In genomic region chr11:70763936-70764808, GRCm38 (mm10) we compare ENCODE assay signal across 8 mouse cellular contexts. TPM values are rescaled to one million over a fixed set of nuclear protein-coding genes. Genes with fewer than 3 reads are reported as not detected.
A peak's percentile ranks its signal among the peaks of the same experiment; 100 is the strongest.
DNase-seq lines count a peak whose midpoint lies in the region; ATAC-seq and TF ChIP-seq lines count a peak whose summit lies in the region.

Zfp3 (plus strand) TSS chr11:70764209.

- peak within 1 kb of the TSS; percentile 90 for H3K27ac ChIP-seq in heart, embryonic 11.5 days (ENCODE audit: low read depth, low read length)
- H3K27ac ChIP-seq in kidney, embryonic 16.5 days (ENCODE audit: low read length), result peak within 1 kb of the TSS; percentile 93
- peak within 1 kb of the TSS; percentile 66 for H3K27ac ChIP-seq in liver, adult 2 months (replicated peaks; ENCODE audit: insufficient read depth, low read depth, low read length)

- H3K36me3 ChIP-seq in heart, embryonic 11.5 days (ENCODE audit: control insufficient read depth, insufficient read depth, low read length), result 0 out of 2 replicates have a peak, but pooled peaks cover 3% of the 10 kb centered on the region
- H3K36me3 ChIP-seq in kidney, embryonic 16.5 days (ENCODE audit: insufficient read depth, low read length), result peaks cover 4% of the 10 kb centered on the region; the same call in 1 of the 2 replicates
- no peaks in the 10 kb centered on the region for H3K36me3 ChIP-seq in liver, adult 2 months (ENCODE audit: control insufficient read depth, insufficient read depth, low read length)
- H3K36me3 ChIP-seq in myocyte (ENCODE audit: control insufficient read depth, insufficient read depth), result no peaks in the 10 kb centered on the region

- TF ChIP-seq CTCF in liver, adult 2 months (IDR thresholded peaks at IDR 0.05; ENCODE audit: low read depth, low read length), result no peak

- 0 out of 2 replicates have a peak, but pooled peaks cover 6% of the 10 kb centered on the region for H3K4me1 ChIP-seq in heart, embryonic 11.5 days (ENCODE audit: control insufficient read depth, insufficient read depth, low read length)
- peaks cover 8% of the 10 kb centered on the region for H3K4me1 ChIP-seq in kidney, embryonic 16.5 days (ENCODE audit: insufficient read depth, low read length)
- H3K4me1 ChIP-seq in liver, adult 2 months (ENCODE audit: control insufficient read depth, insufficient read depth, low read length), result peaks cover 10% of the 10 kb centered on the region; the same call in 1 of the 2 replicates

- H3K4me3 ChIP-seq in heart, embryonic 11.5 days (ENCODE audit: low read depth, low read length), result peak within 1 kb of the TSS; percentile 79
- H3K4me3 ChIP-seq in kidney, embryonic 16.5 days (ENCODE audit: low read length), result peak within 1 kb of the TSS; percentile 74
- peak within 1 kb of the TSS; percentile 91 for H3K4me3 ChIP-seq in liver, adult 2 months (ENCODE audit: insufficient read depth, low read depth, low read length)
- H3K4me3 ChIP-seq in myocyte, result peak within 1 kb of the TSS; percentile 48

- peak; percentile 83 to 86 for DNase-seq in B cell, adult 2 months
- peak; percentile 94 for DNase-seq in brain, adult 2 months (ENCODE audit: low read depth, low spot score)
- DNase-seq in liver, adult 2 months (ENCODE audit: extremely low read depth, low read depth, low spot score), result peak; percentile 65
- peak; percentile 73 to 86 for DNase-seq in spleen, postnatal 4 days (ENCODE audit: low spot score in 2 of 2)

- H3K27me3 ChIP-seq in heart, embryonic 11.5 days (ENCODE audit: control insufficient read depth, insufficient read depth, low read length), result no peaks in the 10 kb centered on the region
- H3K27me3 ChIP-seq in kidney, embryonic 16.5 days (ENCODE audit: insufficient read depth, low read length), result no peaks in the 10 kb centered on the region
- H3K27me3 ChIP-seq in liver, adult 2 months (ENCODE audit: control insufficient read depth, insufficient read depth, low read length), result no peaks in the 10 kb centered on the region
- H3K27me3 ChIP-seq in myocyte (ENCODE audit: control insufficient read depth, insufficient read depth, insufficient read length), result no peaks in the 10 kb centered on the region

- peak within 1 kb of the TSS; percentile 92 for H3K9ac ChIP-seq in heart, embryonic 11.5 days (ENCODE audit: low read depth, low read length)
- peak within 1 kb of the TSS; percentile 85 for H3K9ac ChIP-seq in kidney, embryonic 16.5 days (replicated peaks; ENCODE audit: low read length)
- H3K9ac ChIP-seq in liver, adult 2 months (ENCODE audit: low read depth, low read length), result peak within 1 kb of the TSS; percentile 92

- H3ac ChIP-seq in myocyte (ENCODE audit: control insufficient read depth, insufficient read length), result peak within 1 kb of the TSS; percentile 12

- 0 out of 2 replicates have a peak, but pooled peaks have one; percentile 7 for TF ChIP-seq POLR2A in liver, adult 2 months (IDR thresholded peaks at IDR 0.05; ENCODE audit: extremely low read depth, insufficient read depth, low read length)
- peak; percentile 78 for TF ChIP-seq POLR2A in myocyte (IDR thresholded peaks at IDR 0.05; ENCODE audit: insufficient read length, low read depth)

- H3K79me2 ChIP-seq in liver, adult 2 months (ENCODE audit: control insufficient read depth, insufficient read depth, low read length), result 0 out of 2 replicates have a peak, but pooled peaks cover 3% of the 10 kb centered on the region
- no peaks in the 10 kb centered on the region for H3K79me2 ChIP-seq in myocyte (ENCODE audit: control insufficient read depth, insufficient read depth)

- WGBS in heart, embryonic 11.5 days (ENCODE audit: insufficient replicate concordance), result 1% methylated on average over 77 of the region's 78 CpGs
- under 1% methylated on average over 78 of the region's 78 CpGs for WGBS in kidney, embryonic 16.5 days
- WGBS in liver, adult 2 months, result under 1% methylated on average over 75 of the region's 78 CpGs

- ATAC-seq in erythroblast, adult 5-6 weeks (replicated peaks; ENCODE audit: low FRiP score, poor library complexity, severe bottlenecking), result peak; percentile 81
- peak; percentile 78 for ATAC-seq in heart, embryonic 11.5 days (replicated peaks; ENCODE audit: insufficient number of reproducible peaks, low FRiP score, low TSS enrichment)
- peak; percentile 89 for ATAC-seq in kidney, embryonic 16.5 days (ENCODE audit: low FRiP score, low TSS enrichment)

- H3K4me2 ChIP-seq in heart, embryonic 11.5 days, result peak within 1 kb of the TSS; percentile 80
- H3K4me2 ChIP-seq in kidney, embryonic 16.5 days (replicated peaks; ENCODE audit: low read depth, low read length), result peak within 1 kb of the TSS; percentile 76
- peak within 1 kb of the TSS; percentile 97 for H3K4me2 ChIP-seq in myocyte (ENCODE audit: low read depth)

- no peaks in the 10 kb centered on the region for H3K9me3 ChIP-seq in heart, embryonic 11.5 days (replicated peaks; ENCODE audit: control insufficient read depth, low read length)
- no peaks in the 10 kb centered on the region for H3K9me3 ChIP-seq in kidney, embryonic 16.5 days (ENCODE audit: low read length)

TF ChIP-seq in myocyte, 11 proteins besides CTCF, POLR2A, EP300 and RAD21:
- TF ChIP-seq MAX (IDR thresholded peaks at IDR 0.05; ENCODE audit: low read depth) (no peak), REST (IDR thresholded peaks at IDR 0.05; ENCODE audit: insufficient read depth, insufficient read length) (no peak), TCF12 (IDR thresholded peaks at IDR 0.05; ENCODE audit: insufficient read depth, poor library complexity, severe bottlenecking) (peak; percentile 71), MYOD1 (IDR thresholded peaks at IDR 0.05; ENCODE audit: control insufficient read depth in 1 of 3, insufficient read length in 2 of 3, low read depth in 2 of 3) (peak in 2 of 3 experiments; percentile 99 to 100), POLR2AphosphoS2 (IDR thresholded peaks at IDR 0.05; ENCODE audit: insufficient read length, low read depth) (peak; percentile 67), TCF3 (IDR thresholded peaks at IDR 0.05; ENCODE audit: insufficient read length, low read depth) (peak; percentile 87), E2F4 (IDR thresholded peaks at IDR 0.05; ENCODE audit: insufficient read depth) (no peak), SRF (IDR thresholded peaks at IDR 0.05; ENCODE audit: control insufficient read depth, insufficient read length, low read depth) (peak; percentile 24), MYOG (IDR thresholded peaks at IDR 0.05; ENCODE audit: control insufficient read depth in 1 of 3, insufficient read depth in 1 of 3, insufficient read length in 2 of 3, low read depth in 2 of 3) (peak; percentile 54 to 99 (median 98)), USF1 (IDR thresholded peaks at IDR 0.05; ENCODE audit: low read depth) (no peak), CEBPB (IDR thresholded peaks at IDR 0.05; ENCODE audit: insufficient read depth, poor library complexity, severe bottlenecking) (no peak)

RNA-seq across cellular contexts. Expression of gene Zfp3, which starts in this region (rescaled TPM):
- total RNA-seq in erythroblast, adult 5-6 weeks (2015; ENCODE audit: low replicate concordance), result 5.0 TPM in 1 of 2 replicates, not detected in the other
- not detected in 2 replicates for total RNA-seq in erythroblast, adult 5-6 weeks (2017; ENCODE audit: low replicate concordance)
- 7.1 and 9.3 TPM in 2 replicates for polyA plus RNA-seq in heart, embryonic 11.5 days (2014; fragmentation: Nextera tagmentation; extraction: Ambion mirVana)
- polyA plus RNA-seq in kidney, embryonic 16.5 days (2015; fragmentation: Nextera tagmentation; extraction: Ambion mirVana), result 8.6 and 8.7 TPM in 2 replicates
- 1.8 and 1.9 TPM in 2 replicates for total RNA-seq in liver, adult 2 months (2014; rRNA removed)
- 0.47 and 0.87 TPM in 2 replicates for polyA plus RNA-seq in liver, adult 2 months (2012; rRNA removed)
- 2.7 TPM for polyA plus RNA-seq in myocyte (2012; fragmentation: generic; extraction: Trizol)

Comparison
In these comparisons a context has a peak if more than half of its experiments do, and no peak if none do; other contexts are left out.
1. Peak in every context shown above with its lines: DNase-seq, ATAC-seq, H3K4me3 ChIP-seq and H3K27ac ChIP-seq.